Mouse (Mus musculus) MEL (cell line): Measurements from ENCODE around the gene Marc2. TPM values are rescaled to one million over a fixed set of nuclear protein-coding genes. Genes with fewer than 3 reads are reported as not detected.
A peak's percentile ranks its signal among the peaks of the same experiment; 100 is the strongest.

ENCODE experiments used
- DNase-seq: peaks from one replicate; pipeline ENCODE4 v3.0.0; 2011; ENCODE audit warnings: low read depth, low spot score
- H3K27ac ChIP-seq: 2 replicates; pipeline ENCODE4 v1.5.1; 2012; ENCODE audit warnings: low read depth, mild to moderate bottlenecking, control low read depth, low read length, moderate library complexity; ENCODE audit not compliant: control insufficient read depth
- H3K27me3 ChIP-seq, 2 experiments: fragments of 150-350 bp in 1 of 2; sonication (generic) in 1 of 2; 2 replicates each; pipeline ENCODE4 v1.6.1; 2012; ENCODE audit warnings: low read length in 2 of 2, mild to moderate bottlenecking in 2 of 2, improper control_type of control experiment in 1 of 2, moderate library complexity in 1 of 2; ENCODE audit not compliant: insufficient read depth in 2 of 2, control insufficient read depth in 1 of 2
- H3K36me3 ChIP-seq, 2 experiments: 2 replicates each; pipeline ENCODE4 v1.6.1; 2012 to 2014; ENCODE audit warnings: low read length in 2 of 2, improper control_type of control experiment in 1 of 2, inconsistent platforms in 1 of 2, mild to moderate bottlenecking in 1 of 2; ENCODE audit not compliant: insufficient read depth in 2 of 2, control insufficient read depth in 1 of 2
- H3K4me1 ChIP-seq, 2 experiments: fragments of 150-350 bp in 1 of 2; sonication (generic) in 1 of 2; 2 replicates each; pipeline ENCODE4 v1.6.1; 2012; ENCODE audit warnings: low read length in 2 of 2, improper control_type of control experiment in 1 of 2, mild to moderate bottlenecking in 1 of 2; ENCODE audit not compliant: insufficient read depth in 2 of 2, control insufficient read depth in 1 of 2
- H3K4me3 ChIP-seq, 2 experiments: fragments of 150-350 bp in 1 of 2; sonication (generic) in 1 of 2; 2 replicates each; pipeline ENCODE4 v1.5.1; 2012; ENCODE audit warnings: low read depth in 2 of 2, low read length in 2 of 2, mild to moderate bottlenecking in 2 of 2, moderate library complexity in 2 of 2, control low read depth in 1 of 2, improper control_type of control experiment in 1 of 2; ENCODE audit not compliant: control insufficient read depth in 1 of 2, insufficient read depth in 1 of 2
- H3K79me2 ChIP-seq: 2 replicates; pipeline ENCODE4 v1.6.1; 2012; ENCODE audit warnings: mild to moderate bottlenecking, low read length, moderate library complexity; ENCODE audit not compliant: control insufficient read depth, poor library complexity, insufficient read depth
- H3K9ac ChIP-seq: 2 replicates; pipeline ENCODE4 v1.6.1; 2012; ENCODE audit warnings: low read depth, mild to moderate bottlenecking, control low read depth, low read length, moderate library complexity; ENCODE audit not compliant: control insufficient read depth, poor library complexity, severe bottlenecking
- H3K9me3 ChIP-seq: fragments of 150-350 bp; sonication (generic); replicated peaks from 2 replicates; pipeline ENCODE4 v1.6.1; 2012; ENCODE audit warnings: mild to moderate bottlenecking, low read length, improper control_type of control experiment, moderate library complexity; ENCODE audit not compliant: insufficient read depth
- BHLHE40 ChIP-seq: IDR thresholded peaks from 2 replicates; pipeline ENCODE4 v1.6.1; 2012; ENCODE audit warnings: low read depth, mild to moderate bottlenecking, inconsistent platforms, low read length, improper control_type of control experiment, borderline replicate concordance
- CHD1 ChIP-seq: IDR thresholded peaks from 2 replicates; pipeline ENCODE4 v1.6.1; 2012; ENCODE audit warnings: low read depth, mild to moderate bottlenecking, inconsistent platforms, low read length, improper control_type of control experiment
- CTCF ChIP-seq, 3 experiments: IDR thresholded peaks in 2 of 3; conservative IDR thresholded peaks in 1 of 3; 2 replicates each; pipeline ENCODE4 v1.5.1; 2011 to 2012; ENCODE audit warnings: low read length in 3 of 3, low read depth in 2 of 3, mild to moderate bottlenecking in 2 of 3, improper control_type of control experiment in 1 of 3, inconsistent platforms in 1 of 3, mixed read lengths in 1 of 3, moderate library complexity in 1 of 3; ENCODE audit not compliant: control insufficient read depth in 1 of 3, insufficient read depth in 1 of 3, poor library complexity in 1 of 3, severe bottlenecking in 1 of 3
- E2F4 ChIP-seq: IDR thresholded peaks from 2 replicates; pipeline ENCODE4 v1.6.1; 2011; ENCODE audit warnings: low read depth, low read length, improper control_type of control experiment, borderline replicate concordance
- ELF1 ChIP-seq: IDR thresholded peaks from 2 replicates; pipeline ENCODE4 v1.6.1; 2014; ENCODE audit warnings: low read depth, mild to moderate bottlenecking, inconsistent platforms, low read length, improper control_type of control experiment, moderate library complexity
- EP300 ChIP-seq, 2 experiments: IDR thresholded peaks; 2 replicates each; pipeline ENCODE4 v1.6.1; 2011; ENCODE audit warnings: improper control_type of control experiment in 2 of 2, low read length in 2 of 2, low read depth in 1 of 2, mild to moderate bottlenecking in 1 of 2
- ETS1 ChIP-seq: IDR thresholded peaks from 2 replicates; pipeline ENCODE4 v1.6.1; 2012; ENCODE audit warnings: low read depth, mild to moderate bottlenecking, inconsistent platforms, low read length, improper control_type of control experiment, moderate library complexity
- GABPA ChIP-seq: IDR thresholded peaks from 2 replicates; pipeline ENCODE4 v1.6.1; 2012; ENCODE audit warnings: low read depth, mild to moderate bottlenecking, inconsistent platforms, low read length, improper control_type of control experiment, moderate library complexity
- GATA1 ChIP-seq: IDR thresholded peaks from 2 replicates; pipeline ENCODE4 v1.6.1; 2011; ENCODE audit warnings: low read depth, low read length, improper control_type of control experiment
- HCFC1 ChIP-seq: IDR thresholded peaks from 2 replicates; pipeline ENCODE4 v1.6.1; 2012; ENCODE audit warnings: low read depth, mild to moderate bottlenecking, inconsistent platforms, low read length, improper control_type of control experiment, moderate library complexity
- JUND ChIP-seq: IDR thresholded peaks from 2 replicates; pipeline ENCODE4 v1.6.1; 2011; ENCODE audit warnings: low read depth, mild to moderate bottlenecking, improper control_type of control experiment, low read length
- MAX ChIP-seq: IDR thresholded peaks from 2 replicates; pipeline ENCODE4 v1.6.1; 2011; ENCODE audit warnings: low read length, improper control_type of control experiment
- MAZ ChIP-seq: IDR thresholded peaks from 2 replicates; pipeline ENCODE4 v1.6.1; 2012; ENCODE audit warnings: low read depth, mild to moderate bottlenecking, inconsistent platforms, low read length, improper control_type of control experiment
- MEF2A ChIP-seq: IDR thresholded peaks from 2 replicates; pipeline ENCODE4 v1.6.1; 2014; ENCODE audit warnings: low read depth, mild to moderate bottlenecking, inconsistent platforms, low read length, improper control_type of control experiment; ENCODE audit not compliant: poor library complexity, insufficient replicate concordance, severe bottlenecking; ENCODE audit errors: extremely low read depth
- MXI1 ChIP-seq: IDR thresholded peaks from 2 replicates; pipeline ENCODE4 v1.6.1; 2011; ENCODE audit warnings: mild to moderate bottlenecking, low read depth, low read length, improper control_type of control experiment
- MYC ChIP-seq: IDR thresholded peaks from 2 replicates; pipeline ENCODE4 v1.6.1; 2011; ENCODE audit warnings: low read depth, mild to moderate bottlenecking, low read length, improper control_type of control experiment, moderate library complexity
- NRF1 ChIP-seq: IDR thresholded peaks from 2 replicates; pipeline ENCODE4 v1.6.1; 2014; ENCODE audit warnings: low read depth, mild to moderate bottlenecking, inconsistent platforms, low read length, improper control_type of control experiment, moderate library complexity; ENCODE audit not compliant: poor library complexity, insufficient read depth, severe bottlenecking
- POLR2A ChIP-seq, 2 experiments: IDR thresholded peaks; 2 replicates each; pipeline ENCODE4 v1.6.1; 2011 to 2012; ENCODE audit warnings: low read length in 2 of 2, mild to moderate bottlenecking in 2 of 2, control low read depth in 1 of 2, improper control_type of control experiment in 1 of 2, low read depth in 1 of 2, moderate library complexity in 1 of 2; ENCODE audit not compliant: control insufficient read depth in 1 of 2, insufficient read depth in 1 of 2, poor library complexity in 1 of 2
- POLR2AphosphoS5 ChIP-seq: IDR thresholded peaks from 2 replicates; pipeline ENCODE4 v1.6.1; 2012; ENCODE audit warnings: low read depth, borderline replicate concordance, mild to moderate bottlenecking, inconsistent platforms, low read length, moderate library complexity, mixed read lengths
- RCOR1 ChIP-seq: IDR thresholded peaks from 2 replicates; pipeline ENCODE4 v1.6.1; 2012; ENCODE audit warnings: low read depth, mild to moderate bottlenecking, inconsistent platforms, low read length, improper control_type of control experiment
- SIN3A ChIP-seq: IDR thresholded peaks from 2 replicates; pipeline ENCODE4 v1.6.1; 2012; ENCODE audit warnings: low read length, improper control_type of control experiment, inconsistent platforms
- SMC3 ChIP-seq: IDR thresholded peaks from 2 replicates; pipeline ENCODE4 v1.6.1; 2011; ENCODE audit warnings: low read depth, low read length, improper control_type of control experiment
- TAL1 ChIP-seq: IDR thresholded peaks from 2 replicates; pipeline ENCODE4 v1.6.1; 2012; ENCODE audit warnings: mild to moderate bottlenecking, inconsistent platforms, low read length, moderate library complexity, mixed read lengths
- TCF12 ChIP-seq: IDR thresholded peaks from 2 replicates; pipeline ENCODE4 v1.6.1; 2014; ENCODE audit warnings: low read depth, mild to moderate bottlenecking, inconsistent platforms, low read length, improper control_type of control experiment, moderate library complexity
- UBTF ChIP-seq: IDR thresholded peaks from 2 replicates; pipeline ENCODE4 v1.6.1; 2012; ENCODE audit warnings: low read depth, mild to moderate bottlenecking, inconsistent platforms, low read length, improper control_type of control experiment, moderate library complexity, borderline replicate concordance; ENCODE audit not compliant: insufficient read depth
- USF2 ChIP-seq, 2 experiments: IDR thresholded peaks; 2 replicates each; pipeline ENCODE4 v1.6.1; 2011 to 2012; ENCODE audit warnings: improper control_type of control experiment in 2 of 2, low read length in 2 of 2, borderline replicate concordance in 1 of 2, inconsistent platforms in 1 of 2, low read depth in 1 of 2, mild to moderate bottlenecking in 1 of 2; ENCODE audit not compliant: insufficient read depth in 1 of 2
- ZC3H11A ChIP-seq: IDR thresholded peaks from 2 replicates; pipeline ENCODE4 v1.6.1; 2012; ENCODE audit warnings: low read depth, mild to moderate bottlenecking, inconsistent platforms, low read length, improper control_type of control experiment
- ZMIZ1 ChIP-seq: IDR thresholded peaks from 2 replicates; pipeline ENCODE4 v1.6.1; 2012; ENCODE audit warnings: low read depth, mild to moderate bottlenecking, inconsistent platforms, low read length, improper control_type of control experiment, moderate library complexity
- polyA plus RNA-seq, 2 experiments: library from polyadenylated mRNA; stranded (reverse) in 1 of 2; unstranded in 1 of 2; fragments of >175 nt in 1 of 2; fragments of >200 nt in 1 of 2; gene quantifications; 2 replicates each; pipeline versions ENCODE4 v1.2.1 to v1.2.4; 2012; ENCODE audit warnings: low replicate concordance in 2 of 2, low read depth in 1 of 2; ENCODE audit not compliant: insufficient read length in 2 of 2, insufficient read depth in 1 of 2, missing spikeins in 1 of 2
- total RNA-seq: library from RNA; depleted of rRNA; stranded (reverse); fragments of 300-350 nt; gene quantifications from 2 replicates; pipeline ENCODE4 v1.2.3, GENCODE M21; 2012

Marc2 gene
- total and polyA plus RNA-seq, 3 experiments, result 99.4 to 281 TPM; not detected in 1

GRCm38 (mm10) chr1:184777061-184777795 is 69.0 kb downstream of the Marc2 start:
- no peak overlapping the region for H3K27ac ChIP-seq
- H3K9me3 ChIP-seq, result no peaks in the 10 kb centered on the region
- no peaks in the 10 kb centered on the region for H3K36me3 ChIP-seq
- H3K4me3 ChIP-seq, result no peak overlapping the region
- no peak for DNase-seq
- TF ChIP-seq CTCF (IDR thresholded peaks at IDR 0.05 in 2 of 3, conservative IDR thresholded peaks at IDR 0.05 in 1 of 3; ENCODE audit: control insufficient read depth in 1 of 3, insufficient read depth in 1 of 3, low read depth in 2 of 3, low read length in 3 of 3, poor library complexity in 1 of 3, severe bottlenecking in 1 of 3) (peak in 2 of 3 experiments; percentile 1 to 19; a peak in 1 of 6 replicates), TAL1 (no peak)
- H3K9ac ChIP-seq, result no peak overlapping the region
- H3K4me1 ChIP-seq, result no peaks in the 10 kb centered on the region
- no peaks in the 10 kb centered on the region for H3K79me2 ChIP-seq
- H3K27me3 ChIP-seq, result no peaks in the 10 kb centered on the region

- Histone ChIP-seq H3K4me3 (no peak overlapping the region), H3K27me3 (no peaks in the 10 kb centered on the region)
These were observed 71.0 kb downstream of the Marc2 start for GRCm38 (mm10) chr1:184775289-184775688.

DNA sequence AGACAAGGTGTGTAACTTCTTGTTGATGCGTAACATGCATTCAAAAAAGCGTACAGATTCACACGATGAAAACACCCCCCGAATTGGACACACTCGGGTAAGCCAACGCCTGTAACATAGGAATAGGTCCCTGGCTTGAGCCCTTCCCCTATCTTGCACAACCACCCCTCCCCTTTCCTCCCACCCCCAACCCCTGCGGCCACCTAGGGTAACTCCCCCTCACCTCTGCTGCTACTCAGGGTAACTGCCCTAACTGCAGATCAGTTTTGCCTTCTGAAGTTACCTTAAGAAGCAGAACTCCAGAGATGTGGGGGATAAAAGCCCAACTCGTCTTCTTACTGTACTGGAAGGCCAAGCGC is 74.4 kb downstream of the Marc2 start:
- Histone ChIP-seq H3K4me1 (no peaks in the 10 kb centered on the region), H3K79me2 (no peaks in the 10 kb centered on the region), H3K9me3 (no peaks in the 10 kb centered on the region), H3K27me3 (no peaks in the 10 kb centered on the region), H3K36me3 (no peaks in the 10 kb centered on the region), H3K4me3 (no peak overlapping the region), H3K9ac (no peak overlapping the region), H3K27ac (no peak overlapping the region)
- TF ChIP-seq E2F4, result no peak
- TF ChIP-seq EP300 (IDR thresholded peaks at IDR 0.05; ENCODE audit: low read depth in 1 of 2, low read length in 2 of 2), result no peak
- TF ChIP-seq USF2 (IDR thresholded peaks at IDR 0.05; ENCODE audit: borderline replicate concordance in 1 of 2, insufficient read depth in 1 of 2, low read depth in 1 of 2, low read length in 2 of 2), result no peak
- no peak for TF ChIP-seq ELF1
- TF ChIP-seq JUND, result no peak
- no peak for TF ChIP-seq SMC3
- no peak for TF ChIP-seq POLR2A (IDR thresholded peaks at IDR 0.05; ENCODE audit: control insufficient read depth in 1 of 2, insufficient read depth in 1 of 2, low read depth in 1 of 2, low read length in 2 of 2, poor library complexity in 1 of 2)
- no peak for TF ChIP-seq NRF1
- no peak for TF ChIP-seq MAZ
- TF ChIP-seq CHD1, result no peak
- TF ChIP-seq GATA1, result no peak
- no peak for TF ChIP-seq ZC3H11A
- TF ChIP-seq TAL1, result no peak
- TF ChIP-seq SIN3A, result no peak
- no peak for TF ChIP-seq HCFC1
- TF ChIP-seq MAX, result no peak
- TF ChIP-seq MEF2A, result no peak
- TF ChIP-seq TCF12, result no peak
- no peak for TF ChIP-seq MXI1
- DNase-seq, result no peak

More at GRCm38 (mm10) chr1:184775289-184775688, 71.0 kb downstream of the Marc2 start:
- no peak overlapping the region for H3K9ac ChIP-seq
- H3K79me2 ChIP-seq, result no peaks in the 10 kb centered on the region
- no peak for TF ChIP-seq ETS1
- no peak for TF ChIP-seq UBTF
- TF ChIP-seq HCFC1, result no peak
- TF ChIP-seq TCF12, result no peak
- TF ChIP-seq BHLHE40, result no peak
- no peak for TF ChIP-seq GABPA
- no peak for TF ChIP-seq TAL1
- TF ChIP-seq RCOR1, result no peak
- no peak for TF ChIP-seq CHD1
- TF ChIP-seq ZMIZ1, result no peak
- TF ChIP-seq MAZ, result no peak
- TF ChIP-seq MYC, result no peak
- TF ChIP-seq POLR2AphosphoS5, result no peak
- H3K4me1 ChIP-seq, result no peaks in the 10 kb centered on the region
- no peak for DNase-seq
- no peaks in the 10 kb centered on the region for H3K36me3 ChIP-seq
- no peak overlapping the region for H3K27ac ChIP-seq
- no peaks in the 10 kb centered on the region for H3K9me3 ChIP-seq
